Comparison of ENCODE assay signal across 8 mouse cellular contexts in genomic region chr9:54691241-54691805, GRCm38 (mm10). TPM values are rescaled to one million over a fixed set of nuclear protein-coding genes. Genes with fewer than 3 reads are reported as not detected.
DNase-seq lines count a peak whose midpoint lies in the region; ATAC-seq and TF ChIP-seq lines count a peak whose summit lies in the region.
"Not testable (repeated sequence)": the region's sequence is repeated elsewhere in the genome, so short reads cannot be mapped to it uniquely, and the experiment has no call there.

No protein-coding gene starts in this region.

- 2% methylated on average over 30 of the region's 31 CpGs for WGBS in heart, embryonic 13.5 days
- WGBS in intestine, embryonic 16.5 days, result 2% methylated on average over 29 of the region's 31 CpGs
- 9% methylated on average over 31 of the region's 31 CpGs for WGBS in midbrain, embryonic 10.5 days

- H3K4me3 ChIP-seq in brown adipose tissue, adult 24 weeks (ENCODE audit: insufficient read depth, low read depth, low read length), result peak overlapping the region; percentile 38; the same call in 1 of the 2 replicates
- H3K4me3 ChIP-seq in embryonic fibroblast, embryonic 13.5 days (ENCODE audit: insufficient read depth, low read length), result peak overlapping the region; percentile 25
- H3K4me3 ChIP-seq in heart, embryonic 13.5 days, result peak overlapping the region; percentile 48
- peak overlapping the region; percentile 38 for H3K4me3 ChIP-seq in intestine, embryonic 16.5 days (ENCODE audit: low read length)
- peak overlapping the region; percentile 47 for H3K4me3 ChIP-seq in midbrain, embryonic 10.5 days

- H3K9ac ChIP-seq in heart, embryonic 13.5 days, result peak overlapping the region; percentile 75
- H3K9ac ChIP-seq in intestine, embryonic 16.5 days (ENCODE audit: low read depth, low read length), result peak overlapping the region; percentile 45

- not testable (repeated sequence) for H3K4me1 ChIP-seq in brown adipose tissue, adult 24 weeks (ENCODE audit: control insufficient read depth, insufficient read depth, insufficient read length, low read length); embryonic fibroblast, embryonic 13.5 days (ENCODE audit: control insufficient read depth, insufficient read depth, low read length); heart, embryonic 13.5 days; intestine, embryonic 16.5 days (ENCODE audit: control insufficient read depth, insufficient read depth, low read length)
- H3K4me1 ChIP-seq in midbrain, embryonic 10.5 days, result peaks cover 17% of the 10 kb centered on the region

- peak overlapping the region; percentile 71 for H3K4me2 ChIP-seq in heart, embryonic 13.5 days
- peak overlapping the region; percentile 69 for H3K4me2 ChIP-seq in intestine, embryonic 16.5 days (ENCODE audit: low read depth, low read length)

- H3K27ac ChIP-seq in brown adipose tissue, adult 24 weeks (replicated peaks; ENCODE audit: low read depth, low read length); embryonic fibroblast, embryonic 13.5 days (ENCODE audit: insufficient read depth, low read length); heart, embryonic 13.5 days (replicated peaks); intestine, embryonic 16.5 days (ENCODE audit: low read length); midbrain, embryonic 10.5 days (replicated peaks): not testable (repeated sequence)

- ATAC-seq in heart, embryonic 13.5 days (ENCODE audit: extremely low read depth, insufficient number of reproducible peaks, low FRiP score, low TSS enrichment); intestine, embryonic 16.5 days: not testable (repeated sequence)

- not testable (repeated sequence) for H3K9me3 ChIP-seq in heart, embryonic 13.5 days; intestine, embryonic 16.5 days (ENCODE audit: control insufficient read depth, low read length); midbrain, embryonic 10.5 days (replicated peaks)

- DNase-seq in CD8-positive naive resting alpha-beta T cell, adult 2 months (ENCODE audit: low read depth in 2 of 2, low spot score in 2 of 2), result peak; percentile 10 to 24
- DNase-seq in liver, result peak; percentile 59
- DNase-seq in midbrain, embryonic 10.5 days (ENCODE audit: low spot score), result peak; percentile 39
- peak; percentile 60 for DNase-seq in retina, postnatal 1 day

- TF ChIP-seq CTCF in embryonic fibroblast, embryonic 13.5 days (IDR thresholded peaks at IDR 0.05; ENCODE audit: borderline replicate concordance, insufficient read depth, low read length), result not testable (repeated sequence)

- not testable (repeated sequence) for H3K36me3 ChIP-seq in heart, embryonic 13.5 days; intestine, embryonic 16.5 days (ENCODE audit: control insufficient read depth, insufficient read depth, low read length); midbrain, embryonic 10.5 days

- H3K27me3 ChIP-seq in heart, embryonic 13.5 days (replicated peaks), result peaks cover 15% of the 10 kb centered on the region; the same call in 1 of the 2 replicates
- not testable (repeated sequence) for H3K27me3 ChIP-seq in intestine, embryonic 16.5 days (replicated peaks; ENCODE audit: control insufficient read depth, insufficient read depth, low read length)
- H3K27me3 ChIP-seq in midbrain, embryonic 10.5 days (ENCODE audit: low read depth, poor library complexity, severe bottlenecking), result peaks cover 22% of the 10 kb centered on the region

- not testable (repeated sequence) for TF ChIP-seq POLR2A in embryonic fibroblast, embryonic 13.5 days (IDR thresholded peaks at IDR 0.05; ENCODE audit: low read depth, low read length)

RNA-seq across cellular contexts. Expression of gene Dnaja4, which starts 7.3 kb away (rescaled TPM):
- polyA plus RNA-seq in brown adipose tissue, adult 24 weeks (2012; ENCODE audit: insufficient read depth, insufficient read length, missing spikeins), result 11.9 and 22.4 TPM in 2 replicates
- polyA plus RNA-seq in embryonic fibroblast, embryonic 13.5 days (2011; ENCODE audit: insufficient read length, low read depth, missing spikeins), result 14.7 and 16.3 TPM in 2 replicates
- 23.2 and 27.2 TPM in 2 replicates for polyA plus RNA-seq in heart, embryonic 13.5 days (2015; fragmentation: Nextera tagmentation; extraction: Ambion mirVana)
- 3.9 and 4.5 TPM in 2 replicates for polyA plus RNA-seq in intestine, embryonic 16.5 days (2015; fragmentation: Nextera tagmentation; extraction: Ambion mirVana)
- 3.1 and 3.2 TPM in 2 replicates for polyA plus RNA-seq in midbrain, embryonic 10.5 days (2016; fragmentation: Nextera tagmentation; extraction: Ambion mirVana)

RNA-seq across cellular contexts. Expression of gene Acsbg1, which starts 29.7 kb away (rescaled TPM):
- 0.38 and 1.3 TPM in 2 replicates for polyA plus RNA-seq in brown adipose tissue, adult 24 weeks (2012; ENCODE audit: insufficient read depth, insufficient read length, missing spikeins)
- 0.55 and 0.56 TPM in 2 replicates for polyA plus RNA-seq in embryonic fibroblast, embryonic 13.5 days (2011; ENCODE audit: insufficient read length, low read depth, missing spikeins)
- polyA plus RNA-seq in heart, embryonic 13.5 days (2015; fragmentation: Nextera tagmentation; extraction: Ambion mirVana), result 0.09 and 0.14 TPM in 2 replicates
- 0.15 and 0.91 TPM in 2 replicates for polyA plus RNA-seq in intestine, embryonic 16.5 days (2015; fragmentation: Nextera tagmentation; extraction: Ambion mirVana)
- polyA plus RNA-seq in midbrain, embryonic 10.5 days (2016; fragmentation: Nextera tagmentation; extraction: Ambion mirVana), result 7.4 and 12.9 TPM in 2 replicates

RNA-seq across cellular contexts. Expression of gene Wdr61, which starts 43.0 kb away (rescaled TPM):
- polyA plus RNA-seq in brown adipose tissue, adult 24 weeks (2012; ENCODE audit: insufficient read depth, insufficient read length, missing spikeins), result 56.9 and 70.4 TPM in 2 replicates
- 80.0 and 81.6 TPM in 2 replicates for polyA plus RNA-seq in embryonic fibroblast, embryonic 13.5 days (2011; ENCODE audit: insufficient read length, low read depth, missing spikeins)
- polyA plus RNA-seq in heart, embryonic 13.5 days (2015; fragmentation: Nextera tagmentation; extraction: Ambion mirVana), result 91.9 and 102 TPM in 2 replicates
- 142 and 148 TPM in 2 replicates for polyA plus RNA-seq in intestine, embryonic 16.5 days (2015; fragmentation: Nextera tagmentation; extraction: Ambion mirVana)
- 168 and 188 TPM in 2 replicates for polyA plus RNA-seq in midbrain, embryonic 10.5 days (2016; fragmentation: Nextera tagmentation; extraction: Ambion mirVana)
